Mouse (Mus musculus): Measurements from ENCODE around the gene Hsd3b2. TPM values are rescaled to one million over a fixed set of nuclear protein-coding genes. Genes with fewer than 3 reads are reported as not detected.
"Not testable (repeated sequence)": the region's sequence is repeated elsewhere in the genome, so short reads cannot be mapped to it uniquely, and the experiment has no call there.

Gene Hsd3b2
- total RNA-seq (2014; rRNA removed) (23.0 and 23.2 TPM in 2 replicates), polyA plus RNA-seq (2012; rRNA removed) (14.4 and 15.5 TPM in 2 replicates)

GRCm38 (mm10) chr3:98724376-98724775 is at the start of gene Hsd3b2:
Gene Hsd3b2 (minus strand): TSS chr3:98724543.
- peaks cover 16% of the 10 kb centered on the region for H3K4me1 ChIP-seq (ENCODE audit: control insufficient read depth, insufficient read depth, low read length)
- H3K4me3 ChIP-seq (ENCODE audit: insufficient read depth, low read depth, low read length): no peak within 1 kb of the TSS
- TF ChIP-seq POLR2A (IDR thresholded peaks at IDR 0.05; ENCODE audit: extremely low read depth, insufficient read depth, low read length) (no peak), CTCF (IDR thresholded peaks at IDR 0.05; ENCODE audit: low read depth, low read length) (no peak)
- DNase-seq (ENCODE audit: extremely low read depth, low read depth, low spot score): no peak
- no peaks in the 10 kb centered on the region for H3K79me2 ChIP-seq (ENCODE audit: control insufficient read depth, insufficient read depth, low read length)
- H3K9ac ChIP-seq (ENCODE audit: low read depth, low read length): no peak within 1 kb of the TSS
- H3K27ac ChIP-seq (replicated peaks; ENCODE audit: insufficient read depth, low read depth, low read length): no peak within 1 kb of the TSS
- H3K36me3 ChIP-seq (ENCODE audit: control insufficient read depth, insufficient read depth, low read length): peaks cover 20% of the 10 kb centered on the region
- 77% methylated on average over 1 of the region's 1 CpGs for WGBS
- H3K27me3 ChIP-seq (ENCODE audit: control insufficient read depth, insufficient read depth, low read length): no peaks in the 10 kb centered on the region

- Histone ChIP-seq H3K9ac (ENCODE audit: low read depth, low read length) (no peak overlapping the region; the same call in 1 of the 2 replicates), H3K4me1 (ENCODE audit: control insufficient read depth, insufficient read depth, low read length) (peaks cover 10% of the 10 kb centered on the region), H3K27ac (replicated peaks; ENCODE audit: insufficient read depth, low read depth, low read length) (peak overlapping the region; percentile 68), H3K4me3 (ENCODE audit: insufficient read depth, low read depth, low read length) (no peak overlapping the region), H3K36me3 (ENCODE audit: control insufficient read depth, insufficient read depth, low read length) (peaks cover 8% of the 10 kb centered on the region), H3K79me2 (ENCODE audit: control insufficient read depth, insufficient read depth, low read length) (peaks cover 2% of the 10 kb centered on the region; the same call in 1 of the 2 replicates), H3K27me3 (ENCODE audit: control insufficient read depth, insufficient read depth, low read length) (no peaks in the 10 kb centered on the region)
- TF ChIP-seq CTCF (IDR thresholded peaks at IDR 0.05; ENCODE audit: low read depth, low read length) (peak; percentile 1; the same call in 1 of the 2 replicates), POLR2A (IDR thresholded peaks at IDR 0.05; ENCODE audit: extremely low read depth, insufficient read depth, low read length) (no peak)
- peak; percentile 99 for DNase-seq (ENCODE audit: extremely low read depth, low read depth, low spot score)
Observed at GRCm38 (mm10) chr3:98764155-98764554, 39.8 kb upstream of the Hsd3b2 start.

GRCm38 (mm10) chr3:98756836-98757235 is 32.5 kb upstream of the Hsd3b2 start:
- peaks cover 31% of the 10 kb centered on the region; the same call in 1 of the 2 replicates for H3K4me1 ChIP-seq (ENCODE audit: control insufficient read depth, insufficient read depth, low read length)
- no peak overlapping the region for H3K9ac ChIP-seq (ENCODE audit: low read depth, low read length)
- H3K79me2 ChIP-seq (ENCODE audit: control insufficient read depth, insufficient read depth, low read length): peaks cover 7% of the 10 kb centered on the region; the same call in 1 of the 2 replicates
- H3K36me3 ChIP-seq (ENCODE audit: control insufficient read depth, insufficient read depth, low read length): peaks cover 35% of the 10 kb centered on the region
- no peak overlapping the region for H3K27ac ChIP-seq (replicated peaks; ENCODE audit: insufficient read depth, low read depth, low read length)
- peak; percentile 95 for DNase-seq (ENCODE audit: extremely low read depth, low read depth, low spot score)
- TF ChIP-seq CTCF (IDR thresholded peaks at IDR 0.05; ENCODE audit: low read depth, low read length) (no peak), POLR2A (IDR thresholded peaks at IDR 0.05; ENCODE audit: extremely low read depth, insufficient read depth, low read length) (no peak)
- 21% methylated on average over 3 of the region's 3 CpGs for WGBS
- no peaks in the 10 kb centered on the region for H3K27me3 ChIP-seq (ENCODE audit: control insufficient read depth, insufficient read depth, low read length)
- H3K4me3 ChIP-seq (ENCODE audit: insufficient read depth, low read depth, low read length): no peak overlapping the region

- Histone ChIP-seq H3K36me3 (ENCODE audit: control insufficient read depth, insufficient read depth, low read length) (peaks cover 40% of the 10 kb centered on the region), H3K27me3 (ENCODE audit: control insufficient read depth, insufficient read depth, low read length) (no peaks in the 10 kb centered on the region), H3K27ac (replicated peaks; ENCODE audit: insufficient read depth, low read depth, low read length) (peak overlapping the region; percentile 94), H3K4me1 (ENCODE audit: control insufficient read depth, insufficient read depth, low read length) (peaks cover 34% of the 10 kb centered on the region; the same call in 1 of the 2 replicates), H3K4me3 (ENCODE audit: insufficient read depth, low read depth, low read length) (no peak overlapping the region), H3K9ac (ENCODE audit: low read depth, low read length) (peak overlapping the region; percentile 54; the same call in 1 of the 2 replicates), H3K79me2 (ENCODE audit: control insufficient read depth, insufficient read depth, low read length) (peaks cover 9% of the 10 kb centered on the region; the same call in 1 of the 2 replicates)
- TF ChIP-seq CTCF (IDR thresholded peaks at IDR 0.05; ENCODE audit: low read depth, low read length) (no peak), POLR2A (IDR thresholded peaks at IDR 0.05; ENCODE audit: extremely low read depth, insufficient read depth, low read length) (no peak)
- DNase-seq (ENCODE audit: extremely low read depth, low read depth, low spot score): peak; percentile 96
- WGBS: 10% methylated on average over 2 of the region's 2 CpGs
Observed at GRCm38 (mm10) chr3:98752171-98752570, 27.8 kb upstream of the Hsd3b2 start.

- H3K27ac ChIP-seq (replicated peaks; ENCODE audit: insufficient read depth, low read depth, low read length); H3K36me3 ChIP-seq (ENCODE audit: control insufficient read depth, insufficient read depth, low read length); H3K4me3 ChIP-seq (ENCODE audit: insufficient read depth, low read depth, low read length); DNase-seq (ENCODE audit: extremely low read depth, low read depth, low spot score); H3K79me2 ChIP-seq (ENCODE audit: control insufficient read depth, insufficient read depth, low read length); H3K4me1 ChIP-seq (ENCODE audit: control insufficient read depth, insufficient read depth, low read length); H3K9ac ChIP-seq (ENCODE audit: low read depth, low read length); H3K27me3 ChIP-seq (ENCODE audit: control insufficient read depth, insufficient read depth, low read length): not testable (repeated sequence)
- 31% methylated on average over 1 of the region's 1 CpGs for WGBS
Observed at GRCm38 (mm10) chr3:98741043-98741442, 16.7 kb upstream of the Hsd3b2 start.

GRCm38 (mm10) chr3:98734340-98734739 is 10.0 kb upstream of the Hsd3b2 start:
- Histone ChIP-seq H3K4me3 (ENCODE audit: insufficient read depth, low read depth, low read length) (no peak overlapping the region), H3K27me3 (ENCODE audit: control insufficient read depth, insufficient read depth, low read length) (no peaks in the 10 kb centered on the region), H3K4me1 (ENCODE audit: control insufficient read depth, insufficient read depth, low read length) (peaks cover 8% of the 10 kb centered on the region), H3K9ac (ENCODE audit: low read depth, low read length) (no peak overlapping the region), H3K79me2 (ENCODE audit: control insufficient read depth, insufficient read depth, low read length) (peaks cover 5% of the 10 kb centered on the region; the same call in 1 of the 2 replicates), H3K36me3 (ENCODE audit: control insufficient read depth, insufficient read depth, low read length) (peaks cover 6% of the 10 kb centered on the region; the same call in 1 of the 2 replicates), H3K27ac (replicated peaks; ENCODE audit: insufficient read depth, low read depth, low read length) (peak overlapping the region; percentile 60; the same call in 1 of the 2 replicates)
- DNase-seq (ENCODE audit: extremely low read depth, low read depth, low spot score): no peak
- WGBS: 84% methylated on average over 4 of the region's 4 CpGs
- TF ChIP-seq POLR2A (IDR thresholded peaks at IDR 0.05; ENCODE audit: extremely low read depth, insufficient read depth, low read length) (no peak), CTCF (IDR thresholded peaks at IDR 0.05; ENCODE audit: low read depth, low read length) (no peak)

All from liver, adult 2 months (tissue).